Mouse (Mus musculus) B cell, adult 67 days (primary cell): ENCODE measurements around the gene Vps41. TPM values are rescaled to one million over a fixed set of nuclear protein-coding genes. Genes with fewer than 3 reads are reported as not detected.

Experiments used
- total RNA-seq, 2 experiments: library from RNA; stranded (reverse); gene quantifications; 4 replicates each; pipeline ENCODE4 v1.2.4; 2023

Gene Vps41
- total RNA-seq = 10 to 100 TPM; 76.0 to 79.6 TPM

DNA sequence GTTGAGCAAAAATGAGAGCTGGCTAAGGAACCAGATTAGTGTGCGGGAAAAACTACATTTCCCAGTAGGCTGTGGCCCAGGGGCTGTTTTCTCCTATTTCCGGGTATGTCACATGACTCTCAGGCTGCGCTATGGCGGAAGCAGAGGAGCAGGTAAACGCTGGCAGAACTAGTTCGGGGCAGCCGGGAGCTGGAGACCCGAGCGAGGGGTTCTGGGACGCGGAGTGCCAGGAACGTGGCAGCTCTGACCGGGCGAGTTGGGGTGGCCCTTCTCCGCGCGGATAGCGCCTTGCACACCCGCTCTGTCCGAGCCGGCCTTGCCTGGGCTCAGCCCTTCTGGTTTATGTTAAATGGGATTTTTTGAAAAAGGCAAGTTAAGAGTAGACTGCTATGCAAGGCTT is at the start of gene Vps41:
Gene Vps41, plus strand, starts transcription at position 102 of the 400 bp plus-strand sequence.

Other genes starting within 250 kb of the Vps41 start
- gene Amph, start 230.9 kb downstream of the Vps41 start, total RNA-seq = not detected